Mouse (Mus musculus): ENCODE results near the gene Dnajc16.

GRCm38 (mm10) chr4:141734446-141735205, 56.1 kb downstream of the Dnajc16 start:
- TF ChIP-seq POLR2A (IDR thresholded peaks at IDR 0.05; ENCODE audit: borderline replicate concordance, low read depth, low read length) (no peak), CTCF (IDR thresholded peaks at IDR 0.05; ENCODE audit: low read depth, low read length) (no peak)
